15 mouse cellular contexts compared by ENCODE assay signal in genomic region chr1:84404880-84405279, GRCm38 (mm10). TPM values are rescaled to one million over a fixed set of nuclear protein-coding genes. Genes with fewer than 3 reads are reported as not detected.
A peak's percentile ranks its signal among the peaks of the same experiment; 100 is the strongest.
DNase-seq lines count a peak whose midpoint lies in the region; ATAC-seq lines count a peak whose summit lies in the region.
"Had no signal": no experiment of that assay in that cellular context is flagged by ENCODE, and none has a peak within 500 bp of the region (broad histone marks: within the 10 kb centered on the region; RNA-seq: fewer than 3 reads in every experiment).

No protein-coding gene starts in this region.

- DNase-seq in heart, adult 9 months (ENCODE audit: low spot score in 2 of 2): peak; percentile 22 to 25
- no peak for DNase-seq in heart, adult 8-10 months (ENCODE audit: low spot score)
- peak; percentile 22 for DNase-seq in urinary bladder, postnatal 14 days (ENCODE audit: low spot score)
- DNase-seq in urinary bladder, postnatal 25 days (ENCODE audit: low spot score): no peak
- DNase-seq in testis, postnatal 14 days (ENCODE audit: low spot score): peak; percentile 38
- DNase-seq in right cerebral cortex, postnatal 36 days (ENCODE audit: low spot score in 2 of 2): no peak
- DNase-seq in thymus, postnatal 0 days (ENCODE audit: low spot score): no peak
- DNase-seq: cerebellum, adult 9-11 months; right cerebral cortex, postnatal 14 days; thymus, adult 2 months had no signal

- no peak overlapping the region for H3K4me3 ChIP-seq in lung, embryonic 15.5 days
- H3K4me3 ChIP-seq: hindbrain, embryonic 12.5 days; kidney, embryonic 15.5 days; limb, embryonic 12.5 days; neural tube, embryonic 12.5 days had no signal

- no peaks in the 10 kb centered on the region for H3K36me3 ChIP-seq in lung, embryonic 15.5 days
- H3K36me3 ChIP-seq: hindbrain, embryonic 12.5 days; kidney, embryonic 15.5 days; limb, embryonic 12.5 days; neural tube, embryonic 12.5 days had no signal

- H3K27me3 ChIP-seq in lung, embryonic 15.5 days: no peaks in the 10 kb centered on the region
- H3K27me3 ChIP-seq: hindbrain, embryonic 12.5 days; kidney, embryonic 15.5 days; neural tube, embryonic 12.5 days had no signal

- H3K4me1 ChIP-seq in lung, embryonic 15.5 days: peaks cover 31% of the 10 kb centered on the region
- H3K4me1 ChIP-seq: kidney, embryonic 15.5 days; limb, embryonic 12.5 days; neural tube, embryonic 12.5 days had no signal

- no peak overlapping the region for H3K9ac ChIP-seq in lung, embryonic 15.5 days
- H3K9ac ChIP-seq: hindbrain, embryonic 12.5 days; kidney, embryonic 15.5 days; limb, embryonic 12.5 days; neural tube, embryonic 12.5 days had no signal

- peak; percentile 59; the same call in 1 of the 2 replicates for ATAC-seq in lung, embryonic 15.5 days (ENCODE audit: borderline replicate concordance, extremely low read depth, low FRiP score, low TSS enrichment)

- WGBS in lung, embryonic 15.5 days: 38% methylated on average over 12 of the region's 12 CpGs

- H3K4me2 ChIP-seq in lung, embryonic 15.5 days: no peak overlapping the region
- H3K4me2 ChIP-seq: hindbrain, embryonic 12.5 days; kidney, embryonic 15.5 days; limb, embryonic 12.5 days; neural tube, embryonic 12.5 days had no signal

- H3K9me3 ChIP-seq in lung, embryonic 15.5 days: no peaks in the 10 kb centered on the region
- H3K9me3 ChIP-seq: hindbrain, embryonic 12.5 days; kidney, embryonic 15.5 days; limb, embryonic 12.5 days; neural tube, embryonic 12.5 days had no signal

- H3K27ac ChIP-seq in lung, embryonic 15.5 days: peak overlapping the region; percentile 47
- H3K27ac ChIP-seq: hindbrain, embryonic 12.5 days; kidney, embryonic 15.5 days; limb, embryonic 12.5 days; neural tube, embryonic 12.5 days had no signal

RNA-seq across cellular contexts. Expression of gene Pid1, which starts 40.9 kb away (rescaled TPM):
- total RNA-seq in heart, adult 8-10 months (2022): 1 to 10 TPM; 6.3 to 8.1 (median 6.5) TPM
- 8.2 and 10.9 TPM in 2 replicates for polyA plus RNA-seq in lung, embryonic 15.5 days (2015; fragmentation: Nextera tagmentation; extraction: Ambion mirVana)
- 2.1 and 2.3 TPM in 2 replicates for polyA plus RNA-seq in thymus, postnatal 0 days (2015; fragmentation: Nextera tagmentation; extraction: Ambion mirVana)

Comparison
In these comparisons a context has a peak if more than half of its experiments do, and no peak if none do; other contexts are left out.
1. DNase-seq: peak in heart, adult 9 months (2 of 2), urinary bladder, postnatal 14 days (single experiment) and testis, postnatal 14 days (single experiment); none in heart, adult 8-10 months (single experiment), urinary bladder, postnatal 25 days (single experiment), right cerebral cortex, postnatal 36 days (0 of 2) and thymus, postnatal 0 days (single experiment).